Mouse (Mus musculus): Measurements from ENCODE around the gene Tada2a. TPM values are rescaled to one million over a fixed set of nuclear protein-coding genes. Genes with fewer than 3 reads are reported as not detected.

Gene Tada2a
- polyA plus RNA-seq, 1 experiment = 30.5 TPM

DNA sequence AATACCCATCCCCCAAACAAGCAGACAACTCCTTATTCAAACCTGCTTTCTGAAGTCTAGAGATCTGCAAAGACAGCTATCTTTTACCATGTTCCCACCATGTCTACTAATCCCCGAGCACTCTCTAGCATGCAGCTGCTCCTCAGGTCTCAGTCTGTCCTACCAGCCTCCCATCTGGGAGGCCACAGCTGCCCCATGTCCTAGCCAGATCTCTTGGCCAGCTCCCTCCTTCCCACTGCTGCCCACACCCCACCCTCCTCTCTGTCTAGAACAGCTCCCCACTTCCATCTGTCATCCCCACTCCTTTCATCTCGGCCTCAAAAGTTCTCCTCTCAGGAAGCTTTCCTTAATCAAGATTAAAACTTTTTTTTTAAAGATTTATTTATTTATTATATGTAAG, 52.4 kb downstream of the Tada2a start:
- no peak for TF ChIP-seq CTCF (IDR thresholded peaks at IDR 0.05; ENCODE audit: control insufficient read depth, insufficient read depth, low read length)
- no peak for TF ChIP-seq POLR2A (IDR thresholded peaks at IDR 0.05; ENCODE audit: borderline replicate concordance, control insufficient read depth, low read depth, low read length)
- H3K4me1 ChIP-seq (ENCODE audit: control insufficient read depth, insufficient read depth, low read length) = no peaks in the 10 kb centered on the region
- no peak overlapping the region for H3K4me3 ChIP-seq (replicated peaks; ENCODE audit: control insufficient read depth, low read depth, low read length)
- 70% methylated on average over 2 of the region's 2 CpGs for WGBS
- no peak overlapping the region for H3K27ac ChIP-seq (ENCODE audit: control insufficient read depth, insufficient read depth, low read depth, low read length, poor library complexity)

DNA sequence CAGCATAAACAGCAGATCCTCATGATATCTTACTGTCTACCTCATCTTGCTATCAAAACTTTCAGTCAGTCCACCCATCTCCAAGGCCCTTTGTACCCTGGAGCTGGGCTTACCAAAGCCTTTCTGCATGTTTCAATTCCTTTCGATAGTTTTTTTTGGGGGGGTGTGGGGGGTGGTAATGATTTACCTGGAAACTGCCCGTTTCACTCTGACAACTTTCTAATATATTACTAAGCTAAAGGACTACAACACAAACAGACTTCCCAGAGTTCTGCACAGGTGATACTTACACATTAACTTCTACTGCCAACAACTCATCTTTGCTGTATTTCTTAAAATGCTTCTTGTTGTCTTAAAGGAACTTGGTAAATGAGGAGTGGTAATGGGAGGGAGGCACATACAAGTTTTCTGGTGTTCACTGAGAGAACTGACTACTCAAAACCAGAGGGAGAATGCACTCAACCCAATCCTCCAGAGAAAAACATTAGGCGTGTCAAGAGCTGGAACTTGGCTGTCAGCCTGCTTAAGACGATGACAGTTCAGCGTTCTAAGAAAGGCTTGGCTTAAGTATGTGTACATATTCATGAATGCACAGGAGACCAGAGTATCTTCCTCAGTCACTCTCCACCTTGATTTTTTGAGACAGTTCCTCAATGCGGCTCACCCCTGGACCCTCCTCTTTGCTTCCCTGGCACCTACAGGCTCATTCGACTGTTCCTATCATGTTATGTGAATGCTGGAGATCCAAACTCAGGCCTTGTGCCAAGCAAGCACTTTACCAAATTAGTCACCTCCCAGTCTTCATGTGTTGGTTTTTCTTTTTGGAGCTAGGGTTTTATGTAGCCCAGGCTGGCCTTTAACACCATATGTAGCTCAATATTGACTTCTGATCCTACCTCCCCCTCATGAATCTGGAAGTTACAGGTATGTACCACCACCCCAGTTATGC, 55.3 kb downstream of the Tada2a start:
- Histone ChIP-seq H3K4me1 (ENCODE audit: control insufficient read depth, insufficient read depth, low read length) (no peaks in the 10 kb centered on the region), H3K4me3 (replicated peaks; ENCODE audit: control insufficient read depth, low read depth, low read length) (no peak overlapping the region), H3K27ac (ENCODE audit: control insufficient read depth, insufficient read depth, low read depth, low read length, poor library complexity) (no peak overlapping the region)
- 77% methylated on average over 7 of the region's 7 CpGs for WGBS
- TF ChIP-seq CTCF (IDR thresholded peaks at IDR 0.05; ENCODE audit: control insufficient read depth, insufficient read depth, low read length) (no peak), POLR2A (IDR thresholded peaks at IDR 0.05; ENCODE audit: borderline replicate concordance, control insufficient read depth, low read depth, low read length) (no peak)

DNA sequence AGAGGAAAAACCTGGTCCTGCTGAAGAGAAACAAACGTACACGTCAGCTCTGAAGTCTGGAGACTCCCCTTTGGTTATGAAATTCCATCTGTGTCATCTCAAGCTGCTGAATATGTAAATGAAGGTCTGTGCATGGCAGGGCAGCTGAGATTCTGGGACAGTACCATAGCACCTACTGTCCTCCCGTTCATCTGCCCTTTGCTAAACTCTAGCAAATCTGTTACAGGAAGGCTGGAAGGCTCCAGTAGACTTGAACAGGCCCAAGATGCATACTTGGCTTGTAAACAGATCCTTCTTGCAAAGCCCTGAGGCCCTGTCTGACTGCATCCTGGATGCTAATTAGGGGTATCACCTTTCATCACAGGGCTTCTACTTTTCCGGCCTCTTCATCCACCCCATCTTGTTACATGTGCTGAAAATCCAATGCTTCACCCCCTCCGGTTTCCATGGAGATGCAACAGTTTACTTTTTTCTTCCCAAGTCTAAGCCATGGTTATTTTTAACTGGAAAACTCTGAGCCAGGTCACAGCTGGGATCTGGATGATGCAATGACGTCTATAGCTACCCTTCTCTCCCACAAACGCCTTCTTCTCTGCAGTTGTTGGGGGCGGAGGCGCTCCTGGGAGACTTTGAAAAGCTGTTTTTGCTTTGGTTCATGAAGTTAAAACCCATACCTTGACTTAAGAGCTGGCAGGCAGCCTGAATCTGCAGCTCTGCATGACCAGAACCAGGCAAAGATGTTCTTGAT, 56.3 kb downstream of the Tada2a start:
- TF ChIP-seq POLR2A (IDR thresholded peaks at IDR 0.05; ENCODE audit: borderline replicate concordance, control insufficient read depth, low read depth, low read length) = no peak
- no peak overlapping the region for H3K27ac ChIP-seq (ENCODE audit: control insufficient read depth, insufficient read depth, low read depth, low read length, poor library complexity)
- no peak overlapping the region for H3K4me3 ChIP-seq (replicated peaks; ENCODE audit: control insufficient read depth, low read depth, low read length)
- no peaks in the 10 kb centered on the region for H3K4me1 ChIP-seq (ENCODE audit: control insufficient read depth, insufficient read depth, low read length)
- WGBS = 60% methylated on average over 9 of the region's 9 CpGs

DNA sequence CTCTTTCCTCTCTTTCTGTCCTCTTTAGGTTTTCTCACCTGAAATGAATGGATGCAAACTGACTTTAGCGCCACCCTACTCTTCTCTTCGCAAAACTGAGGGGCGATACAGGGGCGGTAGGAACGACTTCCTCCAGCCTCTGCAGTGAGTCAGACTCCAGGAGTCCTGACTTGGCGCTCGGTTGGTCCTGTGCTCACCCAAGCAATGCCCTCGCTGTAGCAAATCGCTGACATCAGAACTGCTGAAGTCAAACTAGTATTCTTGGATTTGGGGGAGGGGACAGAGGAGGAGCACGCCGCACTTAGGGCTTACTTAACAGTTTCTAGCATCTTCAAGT, 60.4 kb downstream of the Tada2a start, which contains the start of gene Dusp14:
Gene Dusp14 (minus strand): TSS at position 228 of the 337 bp plus-strand sequence.
- WGBS = 6% methylated on average over 11 of the region's 11 CpGs
- Histone ChIP-seq H3K27ac (ENCODE audit: control insufficient read depth, insufficient read depth, low read depth, low read length, poor library complexity) (no peak within 1 kb of the TSS), H3K4me1 (ENCODE audit: control insufficient read depth, insufficient read depth, low read length) (no peaks in the 10 kb centered on the region), H3K4me3 (replicated peaks; ENCODE audit: control insufficient read depth, low read depth, low read length) (peak within 1 kb of the TSS; percentile 25)
- TF ChIP-seq CTCF (IDR thresholded peaks at IDR 0.05; ENCODE audit: control insufficient read depth, insufficient read depth, low read length) (no peak), POLR2A (IDR thresholded peaks at IDR 0.05; ENCODE audit: borderline replicate concordance, control insufficient read depth, low read depth, low read length) (no peak)

DNA sequence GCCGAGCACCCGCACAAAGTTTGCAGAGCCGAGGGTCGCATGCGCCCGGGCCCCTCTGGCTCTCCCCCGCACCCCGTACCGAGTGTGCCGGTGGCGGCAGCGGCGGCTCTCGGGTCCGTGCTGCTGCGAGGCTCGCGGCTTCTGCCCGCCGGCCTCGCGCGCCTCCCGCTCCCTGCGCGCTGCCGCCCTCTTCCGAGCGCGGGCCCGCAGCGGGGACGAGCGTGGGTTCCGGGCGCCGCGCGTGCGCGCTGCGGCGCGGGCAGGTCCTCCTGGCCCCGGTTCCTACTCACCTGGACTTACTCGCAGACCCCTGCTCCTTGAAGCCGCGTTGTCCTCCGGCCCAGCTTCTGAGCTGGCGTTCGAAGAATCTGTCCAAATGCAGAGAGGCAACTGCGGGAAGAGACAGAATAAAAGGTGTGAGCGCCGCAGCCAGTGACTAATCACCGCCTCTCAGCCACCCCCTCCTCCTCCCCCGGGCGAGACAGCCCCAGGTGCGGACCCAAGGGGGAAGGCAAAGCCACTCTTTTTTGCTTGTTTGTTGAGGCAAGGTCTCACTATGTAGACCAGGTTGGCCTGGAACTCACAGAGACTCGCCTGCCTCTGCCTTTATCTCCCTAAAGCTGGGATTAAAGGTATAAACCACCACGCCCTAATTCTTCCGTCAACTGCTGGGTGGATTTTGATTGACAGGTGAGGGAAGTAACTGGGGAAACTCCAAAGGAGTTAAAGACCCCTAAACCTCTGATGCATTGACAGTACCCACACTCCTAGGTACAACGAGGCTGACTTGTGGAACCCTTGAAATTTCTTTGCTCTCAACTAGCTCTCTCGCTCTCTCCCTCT, 61.0 kb downstream of the Tada2a start:
- WGBS = 3% methylated on average over 63 of the region's 63 CpGs
- H3K27ac ChIP-seq (ENCODE audit: control insufficient read depth, insufficient read depth, low read depth, low read length, poor library complexity) = no peak overlapping the region
- no peaks in the 10 kb centered on the region for H3K4me1 ChIP-seq (ENCODE audit: control insufficient read depth, insufficient read depth, low read length)
- peak overlapping the region; percentile 25 for H3K4me3 ChIP-seq (replicated peaks; ENCODE audit: control insufficient read depth, low read depth, low read length)
- no peak for TF ChIP-seq POLR2A (IDR thresholded peaks at IDR 0.05; ENCODE audit: borderline replicate concordance, control insufficient read depth, low read depth, low read length)
- no peak for TF ChIP-seq CTCF (IDR thresholded peaks at IDR 0.05; ENCODE audit: control insufficient read depth, insufficient read depth, low read length)

DNA sequence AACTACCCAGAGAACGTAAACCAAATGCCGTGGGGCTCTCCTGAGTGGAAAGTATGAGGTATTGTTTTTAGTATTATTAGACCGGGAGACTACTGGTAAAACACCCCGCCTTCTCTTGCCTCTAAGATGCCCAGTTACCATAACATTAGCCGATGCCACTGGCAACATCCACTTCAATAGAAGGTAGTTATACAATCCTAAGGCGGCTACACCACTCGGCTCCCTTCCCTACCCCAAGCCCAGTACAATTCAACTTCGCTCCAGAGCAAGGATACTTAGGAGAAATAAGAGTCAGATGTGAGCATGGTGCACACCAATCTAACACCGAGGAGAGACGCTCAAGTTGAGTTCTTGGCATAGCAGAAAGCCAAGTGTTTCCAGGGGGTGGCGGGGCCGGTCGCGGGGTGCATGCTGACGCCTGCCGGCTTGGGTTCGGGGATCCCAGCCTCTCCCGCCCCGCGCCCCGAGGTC, 61.6 kb downstream of the Tada2a start:
- H3K4me1 ChIP-seq (ENCODE audit: control insufficient read depth, insufficient read depth, low read length) = no peaks in the 10 kb centered on the region
- 4% methylated on average over 21 of the region's 21 CpGs for whole genome bisulfite sequencing
- H3K4me3 ChIP-seq (replicated peaks; ENCODE audit: control insufficient read depth, low read depth, low read length) = no peak overlapping the region
- TF ChIP-seq POLR2A (IDR thresholded peaks at IDR 0.05; ENCODE audit: borderline replicate concordance, control insufficient read depth, low read depth, low read length) (no peak), CTCF (IDR thresholded peaks at IDR 0.05; ENCODE audit: control insufficient read depth, insufficient read depth, low read length) (no peak)
- no peak overlapping the region for H3K27ac ChIP-seq (ENCODE audit: control insufficient read depth, insufficient read depth, low read depth, low read length, poor library complexity)

DNA sequence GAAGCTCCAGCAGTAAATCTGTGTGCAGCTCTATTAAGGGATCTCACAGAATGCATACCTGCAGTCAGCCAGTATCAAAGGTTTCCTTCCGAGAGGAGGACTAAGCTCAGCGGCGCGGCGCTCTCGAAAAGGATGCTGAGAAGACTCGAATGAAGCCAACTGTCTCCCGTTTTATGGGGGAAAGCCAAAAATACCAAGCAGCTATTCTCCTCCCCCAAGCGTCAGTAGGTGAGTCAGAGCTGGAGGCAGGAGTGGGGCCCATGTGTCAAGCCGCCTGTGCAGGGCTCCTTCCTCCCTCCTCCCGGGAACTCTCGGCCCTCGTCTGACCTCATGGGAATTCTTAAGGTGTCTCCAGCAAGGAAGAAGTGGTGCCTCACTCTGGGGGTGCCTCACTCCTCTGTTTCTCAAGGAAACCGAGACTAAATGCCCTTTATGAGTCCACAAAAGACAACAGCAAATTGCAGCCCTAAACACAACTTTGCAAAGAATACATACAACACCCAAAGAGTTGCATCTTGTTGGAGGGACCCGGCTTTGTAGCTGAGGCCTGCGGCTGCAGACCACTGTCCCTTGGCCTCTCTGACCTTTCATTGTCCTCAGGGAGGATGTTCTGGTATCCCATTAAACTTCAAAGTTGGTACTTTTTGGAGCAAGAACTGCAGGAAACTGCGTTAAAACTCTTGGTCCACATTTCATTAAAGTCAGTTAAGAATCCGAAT, 62.3 kb downstream of the Tada2a start:
- H3K4me1 ChIP-seq (ENCODE audit: control insufficient read depth, insufficient read depth, low read length) = no peaks in the 10 kb centered on the region
- TF ChIP-seq POLR2A (IDR thresholded peaks at IDR 0.05; ENCODE audit: borderline replicate concordance, control insufficient read depth, low read depth, low read length) (no peak), CTCF (IDR thresholded peaks at IDR 0.05; ENCODE audit: control insufficient read depth, insufficient read depth, low read length) (no peak)
- 11% methylated on average over 18 of the region's 18 CpGs for WGBS
- H3K27ac ChIP-seq (ENCODE audit: control insufficient read depth, insufficient read depth, low read depth, low read length, poor library complexity) = no peak overlapping the region
- H3K4me3 ChIP-seq (replicated peaks; ENCODE audit: control insufficient read depth, low read depth, low read length) = no peak overlapping the region

All from bone marrow, adult 2 months (tissue).